Mouse (Mus musculus): Measurements from ENCODE around the gene Carnmt1. TPM values are rescaled to one million over a fixed set of nuclear protein-coding genes. Genes with fewer than 3 reads are reported as not detected.

Carnmt1 gene
- polyA plus RNA-seq (2015; fragmentation: Nextera tagmentation; extraction: Ambion mirVana), result 13.2 and 14.7 TPM in 2 replicates

- Histone ChIP-seq H3K9ac (replicated peaks) (peak within 1 kb of the TSS; percentile 73), H3K27ac (peak within 1 kb of the TSS; percentile 77), H3K4me2 (replicated peaks) (peak within 1 kb of the TSS; percentile 75), H3K27me3 (no peaks in the 10 kb centered on the region), H3K36me3 (no peaks in the 10 kb centered on the region), H3K4me1 (replicated peaks) (peaks cover 22% of the 10 kb centered on the region), H3K9me3 (no peaks in the 10 kb centered on the region), H3K4me3 (replicated peaks) (peak within 1 kb of the TSS; percentile 68)
- under 1% methylated on average over 53 of the region's 58 CpGs for WGBS
- ATAC-seq, result peak; percentile 98
Measured at GRCm38 (mm10) chr19:18670608-18671007, at the start of gene Carnmt1. Gene Carnmt1 (plus strand): TSS chr19:18670764.

GRCm38 (mm10) chr19:18623894-18624293 lies 46.7 kb upstream of the Carnmt1 start:
- Histone ChIP-seq H3K4me1 (replicated peaks) (no peaks in the 10 kb centered on the region), H3K4me2 (replicated peaks) (no peak overlapping the region), H3K36me3 (no peaks in the 10 kb centered on the region), H3K27ac (no peak overlapping the region), H3K9ac (replicated peaks) (no peak overlapping the region), H3K27me3 (no peaks in the 10 kb centered on the region), H3K9me3 (no peaks in the 10 kb centered on the region), H3K4me3 (replicated peaks) (no peak overlapping the region)
- no peak for ATAC-seq
- WGBS, result 90% methylated on average over 2 of the region's 2 CpGs

GRCm38 (mm10) chr19:18629589-18629988 lies 41.0 kb upstream of the Carnmt1 start:
- no peak for ATAC-seq
- Histone ChIP-seq H3K4me2 (replicated peaks) (no peak overlapping the region), H3K4me1 (replicated peaks) (peaks cover 9% of the 10 kb centered on the region), H3K27me3 (peaks cover 10% of the 10 kb centered on the region; the same call in 1 of the 2 replicates), H3K9me3 (no peaks in the 10 kb centered on the region), H3K9ac (replicated peaks) (no peak overlapping the region), H3K27ac (no peak overlapping the region), H3K4me3 (replicated peaks) (no peak overlapping the region), H3K36me3 (no peaks in the 10 kb centered on the region)
- 67% methylated on average over 1 of the region's 1 CpGs for WGBS

DNA sequence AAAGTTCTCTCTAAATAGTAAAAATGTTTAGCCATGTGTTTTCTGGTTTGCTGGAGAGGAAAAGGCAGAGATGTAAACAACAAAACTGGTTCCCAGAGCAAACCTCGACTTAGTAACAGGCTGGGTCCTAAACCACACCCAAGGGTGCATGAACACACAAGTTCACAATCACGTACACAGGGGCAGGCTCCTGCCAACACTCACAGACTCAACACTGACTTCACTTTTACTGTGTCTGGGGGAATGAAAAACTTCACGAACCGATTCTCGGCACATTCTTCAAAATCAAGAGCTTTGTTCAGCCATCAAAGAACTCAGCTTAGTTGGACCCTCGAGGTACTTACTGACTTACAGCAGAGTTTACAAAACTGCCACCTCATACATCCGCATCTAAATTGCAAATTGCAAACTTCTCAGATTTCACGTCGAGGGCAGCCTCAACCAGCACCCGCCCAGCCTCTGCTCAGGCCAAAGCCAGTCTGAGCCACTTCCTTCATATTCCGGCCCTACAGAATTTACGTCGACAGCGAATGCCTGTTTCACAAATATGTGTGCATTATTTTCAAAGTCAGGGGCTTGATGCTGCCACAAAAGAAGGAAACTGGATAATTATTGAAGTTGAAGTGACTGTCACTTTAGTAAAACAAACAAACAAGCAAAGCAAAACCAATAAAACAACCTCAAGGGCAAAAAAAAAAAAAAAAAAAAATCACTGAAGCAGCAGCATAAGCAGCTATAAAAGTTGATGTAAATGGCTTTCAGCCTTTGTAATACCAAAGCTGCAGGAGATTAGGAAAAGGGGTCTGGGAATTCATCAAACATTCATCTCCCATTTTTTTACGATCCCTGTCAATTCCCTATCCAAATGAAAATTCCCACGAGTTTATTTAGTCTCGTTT lies 40.1 kb upstream of the Carnmt1 start:
- 7% methylated on average over 17 of the region's 17 CpGs for WGBS
- peak overlapping the region; percentile 82 for H3K4me3 ChIP-seq (replicated peaks)
- H3K27me3 ChIP-seq, result peaks cover 10% of the 10 kb centered on the region; the same call in 1 of the 2 replicates
- H3K9me3 ChIP-seq, result no peaks in the 10 kb centered on the region
- peak overlapping the region; percentile 94 for H3K4me2 ChIP-seq (replicated peaks)
- no peak for ATAC-seq
- H3K36me3 ChIP-seq, result no peaks in the 10 kb centered on the region
- peak overlapping the region; percentile 77 for H3K9ac ChIP-seq (replicated peaks)
- no peak overlapping the region for H3K27ac ChIP-seq
- peaks cover 9% of the 10 kb centered on the region for H3K4me1 ChIP-seq (replicated peaks)

DNA sequence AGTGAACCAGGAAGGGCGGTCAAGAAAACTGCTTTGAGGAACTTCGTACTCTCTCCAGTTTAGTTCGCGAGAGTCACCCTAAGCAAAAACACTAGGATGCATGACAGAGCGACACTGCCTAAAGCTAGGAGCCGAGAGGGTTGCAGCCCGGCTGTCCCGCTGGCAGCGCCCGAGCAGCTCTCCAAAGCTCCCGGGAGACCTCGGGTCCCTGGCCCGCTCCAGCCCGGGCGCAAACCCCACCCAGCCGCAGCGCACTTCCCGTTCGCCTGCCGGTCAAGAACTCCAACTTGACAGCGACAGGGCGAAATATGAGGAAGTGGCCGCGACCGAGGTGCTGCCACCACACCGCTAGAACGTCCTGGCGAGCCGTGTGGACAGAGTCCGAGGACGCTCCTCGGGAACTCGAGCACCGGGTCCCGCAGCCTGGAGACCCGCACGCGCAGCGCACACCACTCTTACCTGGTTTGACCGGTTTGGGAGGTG lies 39.4 kb upstream of the Carnmt1 start:
- Histone ChIP-seq H3K4me3 (replicated peaks) (peak overlapping the region; percentile 82), H3K27ac (peak overlapping the region; percentile 47), H3K27me3 (peaks cover 10% of the 10 kb centered on the region; the same call in 1 of the 2 replicates), H3K4me2 (replicated peaks) (peak overlapping the region; percentile 94), H3K9me3 (no peaks in the 10 kb centered on the region), H3K9ac (replicated peaks) (peak overlapping the region; percentile 77), H3K36me3 (no peaks in the 10 kb centered on the region), H3K4me1 (replicated peaks) (peaks cover 9% of the 10 kb centered on the region)
- no peak; the same call in 1 of the 2 replicates for ATAC-seq
- under 1% methylated on average over 40 of the region's 40 CpGs for WGBS

- H3K4me2 ChIP-seq (replicated peaks), result peak within 1 kb of the TSS; percentile 94
- H3K27ac ChIP-seq, result peak within 1 kb of the TSS; percentile 47
- H3K36me3 ChIP-seq, result no peaks in the 10 kb centered on the region
- H3K4me1 ChIP-seq (replicated peaks), result peaks cover 9% of the 10 kb centered on the region
- WGBS, result under 1% methylated on average over 51 of the region's 51 CpGs
- peak within 1 kb of the TSS; percentile 77 for H3K9ac ChIP-seq (replicated peaks)
- H3K9me3 ChIP-seq, result no peaks in the 10 kb centered on the region
- ATAC-seq, result peak; percentile 99
- peaks cover 10% of the 10 kb centered on the region; the same call in 1 of the 2 replicates for H3K27me3 ChIP-seq
- peak within 1 kb of the TSS; percentile 82 for H3K4me3 ChIP-seq (replicated peaks)
Measured at GRCm38 (mm10) chr19:18631644-18632219, 38.8 kb upstream of the Carnmt1 start, which contains the start of the genes Ostf1 and Nmrk1. Gene Ostf1 (minus strand): TSS chr19:18631823. Gene Nmrk1 (plus strand): TSS chr19:18631950.

- no peak for ATAC-seq
- H3K27ac ChIP-seq, result no peak overlapping the region
- peaks cover 10% of the 10 kb centered on the region; the same call in 1 of the 2 replicates for H3K27me3 ChIP-seq
- H3K36me3 ChIP-seq, result no peaks in the 10 kb centered on the region
- H3K9ac ChIP-seq (replicated peaks), result peak overlapping the region; percentile 77; the same call in 1 of the 2 replicates
- no peaks in the 10 kb centered on the region for H3K9me3 ChIP-seq
- peaks cover 9% of the 10 kb centered on the region for H3K4me1 ChIP-seq (replicated peaks)
- H3K4me3 ChIP-seq (replicated peaks), result peak overlapping the region; percentile 82
- 68% methylated on average over 13 of the region's 13 CpGs for WGBS
- H3K4me2 ChIP-seq (replicated peaks), result peak overlapping the region; percentile 94
Measured at GRCm38 (mm10) chr19:18632231-18633185, 38.1 kb upstream of the Carnmt1 start.

DNA sequence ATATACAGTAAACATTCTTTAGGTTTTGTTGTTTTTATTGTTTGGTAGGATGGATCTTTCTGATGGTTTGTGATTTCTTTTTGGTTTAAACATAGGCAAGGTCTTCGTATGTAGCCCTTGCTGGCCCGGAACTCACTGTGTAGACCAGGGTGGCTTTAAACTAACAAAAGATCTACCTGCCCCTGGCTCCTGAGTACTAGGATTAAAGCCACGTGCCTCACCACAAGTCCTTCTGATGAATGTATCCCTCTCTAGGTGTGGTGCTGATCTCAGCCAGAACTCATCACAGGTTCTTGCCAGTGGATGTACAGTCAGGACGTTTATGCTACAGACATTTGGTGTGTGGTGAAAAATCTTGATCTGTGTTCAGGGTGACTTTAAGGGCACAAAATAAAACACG lies 32.6 kb upstream of the Carnmt1 start:
- WGBS, result 89% methylated on average over 5 of the region's 5 CpGs
- ATAC-seq, result no peak
- Histone ChIP-seq H3K36me3 (no peaks in the 10 kb centered on the region), H3K4me1 (replicated peaks) (no peaks in the 10 kb centered on the region), H3K9me3 (no peaks in the 10 kb centered on the region), H3K27me3 (no peaks in the 10 kb centered on the region; the same call in 1 of the 2 replicates), H3K9ac (replicated peaks) (no peak overlapping the region), H3K27ac (no peak overlapping the region), H3K4me2 (replicated peaks) (no peak overlapping the region), H3K4me3 (replicated peaks) (no peak overlapping the region)

- ATAC-seq, result no peak
- H3K4me2 ChIP-seq (replicated peaks), result no peak overlapping the region
- H3K27me3 ChIP-seq, result no peaks in the 10 kb centered on the region; the same call in 1 of the 2 replicates
- 77% methylated on average over 5 of the region's 5 CpGs for WGBS
- H3K4me3 ChIP-seq (replicated peaks), result no peak overlapping the region
- peaks cover 3% of the 10 kb centered on the region; the same call in 1 of the 2 replicates for H3K4me1 ChIP-seq (replicated peaks)
- H3K9ac ChIP-seq (replicated peaks), result no peak overlapping the region
- no peaks in the 10 kb centered on the region for H3K9me3 ChIP-seq
- H3K27ac ChIP-seq, result no peak overlapping the region
- H3K36me3 ChIP-seq, result no peaks in the 10 kb centered on the region
Measured at GRCm38 (mm10) chr19:18638949-18639348, 31.6 kb upstream of the Carnmt1 start.

GRCm38 (mm10) chr19:18639552-18639951 lies 31.0 kb upstream of the Carnmt1 start:
- 30% methylated on average over 2 of the region's 2 CpGs for WGBS
- H3K4me2 ChIP-seq (replicated peaks), result no peak overlapping the region
- peaks cover 3% of the 10 kb centered on the region; the same call in 1 of the 2 replicates for H3K4me1 ChIP-seq (replicated peaks)
- no peak for ATAC-seq
- H3K27me3 ChIP-seq, result no peaks in the 10 kb centered on the region
- H3K36me3 ChIP-seq, result no peaks in the 10 kb centered on the region
- H3K9me3 ChIP-seq, result no peaks in the 10 kb centered on the region
- H3K9ac ChIP-seq (replicated peaks), result no peak overlapping the region
- H3K27ac ChIP-seq, result no peak overlapping the region
- no peak overlapping the region for H3K4me3 ChIP-seq (replicated peaks)

- Histone ChIP-seq H3K9me3 (no peaks in the 10 kb centered on the region), H3K27ac (no peak overlapping the region), H3K4me3 (replicated peaks) (no peak overlapping the region), H3K9ac (replicated peaks) (no peak overlapping the region), H3K27me3 (no peaks in the 10 kb centered on the region), H3K36me3 (no peaks in the 10 kb centered on the region), H3K4me2 (replicated peaks) (no peak overlapping the region), H3K4me1 (replicated peaks) (peaks cover 3% of the 10 kb centered on the region; the same call in 1 of the 2 replicates)
- no peak for ATAC-seq
- WGBS, result 89% methylated on average over 4 of the region's 4 CpGs
Measured at GRCm38 (mm10) chr19:18641001-18641400, 29.6 kb upstream of the Carnmt1 start.
